Mouse (Mus musculus): Measurements from ENCODE around the gene Ndrg4. TPM values are rescaled to one million over a fixed set of nuclear protein-coding genes. Genes with fewer than 3 reads are reported as not detected.

Gene Ndrg4
- 1,000 to 10,000 TPM; 1,675 to 1,813 TPM for total RNA-seq (2021)
- long read RNA-seq, experiment 1, transcript Ndrg4-202 (15 exons, 2,966 nt): major isoform, 1,623 of 3,015 reads
- long read RNA-seq, experiment 1, transcript Ndrg4-208 (2 exons, 505 nt): minor isoform, 98 of 3,015 reads
- long read RNA-seq, experiment 1, transcript Ndrg4-201 (17 exons, 3,101 nt): minor isoform, 246 of 3,015 reads
- long read RNA-seq, experiment 1, transcript Ndrg4-203 (14 exons, 2,738 nt): minor isoform, 407 of 3,015 reads
- long read RNA-seq, experiment 1, partial matches to known transcripts: 183 of 3,015 reads
- long read RNA-seq, experiment 1, other reads (novel, unspliced or antisense): 456 of 3,015 reads
- long read RNA-seq, experiment 2, transcript Ndrg4-203 (14 exons, 2,738 nt): minor isoform, 251 of 2,303 reads
- long read RNA-seq, experiment 2, transcript Ndrg4-202 (15 exons, 2,966 nt): major isoform, 1,160 of 2,303 reads
- long read RNA-seq, experiment 2, transcript Ndrg4-208 (2 exons, 505 nt): minor isoform, 85 of 2,303 reads
- long read RNA-seq, experiment 2, transcript Ndrg4-201 (17 exons, 3,101 nt): minor isoform, 227 of 2,303 reads
- long read RNA-seq, experiment 2, partial matches to known transcripts: 200 of 2,303 reads
- long read RNA-seq, experiment 2, other reads (novel, unspliced or antisense): 376 of 2,303 reads

- Histone ChIP-seq H3K4me3 (peak within 1 kb of the TSS; percentile 62), H3K27ac (peak within 1 kb of the TSS; percentile 92)
- intact Hi-C loops (cut with DNase I): loop anchor here (5.0 kb wide), 1 partner anchor 69 kb away; no protein-coding TSS in a partner anchor
These were observed at the start of gene Ndrg4 for GRCm38 (mm10) chr8:95676631-95677030. Gene Ndrg4, plus strand, starts transcription at chr8:95676980.

GRCm38 (mm10) chr8:95632840-95633239 lies 43.9 kb upstream of the Ndrg4 start:
- intact Hi-C loops (cut with DNase I): no loop called here
- no peak for DNase-seq (ENCODE audit: extremely low spot score in 1 of 2, low spot score in 2 of 2)
- Histone ChIP-seq H3K4me3 (peak overlapping the region; percentile 82), H3K27ac (no peak overlapping the region)
- no peak for TF ChIP-seq CTCF (IDR thresholded peaks at IDR 0.05)

More at GRCm38 (mm10) chr8:95676631-95677030, at the start of gene Ndrg4:
- DNase-seq (ENCODE audit: extremely low spot score in 1 of 2, low spot score in 2 of 2): no peak
- no peak for TF ChIP-seq CTCF (IDR thresholded peaks at IDR 0.05)

- DNase-seq (ENCODE audit: extremely low spot score in 1 of 2, low spot score in 2 of 2): peak; percentile 88 to 91
- intact Hi-C loops (cut with DNase I): no loop called here
- no peak within 1 kb of the TSS for H3K27ac ChIP-seq
- peak within 1 kb of the TSS; percentile 82 for H3K4me3 ChIP-seq
- TF ChIP-seq CTCF (IDR thresholded peaks at IDR 0.05): no peak; the same call in 1 of the 2 replicates
These were observed 43.3 kb upstream of the Ndrg4 start, which contains the start of gene Gins3 for GRCm38 (mm10) chr8:95633262-95634062. Gene Gins3, plus strand, starts transcription at chr8:95633453.

GRCm38 (mm10) chr8:95634063-95634340 lies 42.8 kb upstream of the Ndrg4 start:
- no peak for TF ChIP-seq CTCF (IDR thresholded peaks at IDR 0.05)
- no peak for DNase-seq (ENCODE audit: extremely low spot score in 1 of 2, low spot score in 2 of 2)
- intact Hi-C loops (cut with DNase I): no loop called here
- Histone ChIP-seq H3K4me3 (peak overlapping the region; percentile 82), H3K27ac (no peak overlapping the region)

- TF ChIP-seq CTCF (IDR thresholded peaks at IDR 0.05): no peak
- DNase-seq (ENCODE audit: extremely low spot score in 1 of 2, low spot score in 2 of 2): no peak
- Histone ChIP-seq H3K4me3 (no peak overlapping the region), H3K27ac (no peak overlapping the region)
- intact Hi-C loops (cut with DNase I): no loop called here
These were observed 31.8 kb upstream of the Ndrg4 start for GRCm38 (mm10) chr8:95644942-95645341.

- intact Hi-C loops (cut with DNase I): no loop called here
- no peak overlapping the region for H3K27ac ChIP-seq
- no peak for DNase-seq (ENCODE audit: extremely low spot score in 1 of 2, low spot score in 2 of 2)
- no peak overlapping the region for H3K4me3 ChIP-seq
- TF ChIP-seq CTCF (IDR thresholded peaks at IDR 0.05): no peak
These were observed 28.5 kb upstream of the Ndrg4 start for GRCm38 (mm10) chr8:95648251-95648650.

GRCm38 (mm10) chr8:95653351-95653750 lies 23.4 kb upstream of the Ndrg4 start:
- no peak for DNase-seq (ENCODE audit: extremely low spot score in 1 of 2, low spot score in 2 of 2)
- no peak for TF ChIP-seq CTCF (IDR thresholded peaks at IDR 0.05)
- intact Hi-C loops (cut with DNase I): no loop called here
- H3K27ac ChIP-seq: no peak overlapping the region
- H3K4me3 ChIP-seq: no peak overlapping the region

GRCm38 (mm10) chr8:95655831-95656230 lies 20.9 kb upstream of the Ndrg4 start:
- no peak for TF ChIP-seq CTCF (IDR thresholded peaks at IDR 0.05)
- Histone ChIP-seq H3K4me3 (no peak overlapping the region), H3K27ac (no peak overlapping the region)
- intact Hi-C loops (cut with DNase I): no loop called here
- no peak for DNase-seq (ENCODE audit: extremely low spot score in 1 of 2, low spot score in 2 of 2)

- H3K4me3 ChIP-seq: no peak overlapping the region
- intact Hi-C loops (cut with DNase I): no loop called here
- DNase-seq (ENCODE audit: extremely low spot score in 1 of 2, low spot score in 2 of 2): no peak
- no peak overlapping the region for H3K27ac ChIP-seq
- TF ChIP-seq CTCF (IDR thresholded peaks at IDR 0.05): no peak
These were observed 20.3 kb upstream of the Ndrg4 start for GRCm38 (mm10) chr8:95656316-95657002.

- intact Hi-C loops (cut with DNase I): no loop called here
- no peak overlapping the region for H3K4me3 ChIP-seq
- DNase-seq (ENCODE audit: extremely low spot score in 1 of 2, low spot score in 2 of 2): no peak
- H3K27ac ChIP-seq: no peak overlapping the region
- TF ChIP-seq CTCF (IDR thresholded peaks at IDR 0.05): no peak
These were observed 19.3 kb upstream of the Ndrg4 start for GRCm38 (mm10) chr8:95657523-95657922.

GRCm38 (mm10) chr8:95660334-95660882 lies 16.4 kb upstream of the Ndrg4 start:
- H3K4me3 ChIP-seq: no peak overlapping the region
- DNase-seq (ENCODE audit: extremely low spot score in 1 of 2, low spot score in 2 of 2): no peak
- intact Hi-C loops (cut with DNase I): no loop called here

More at GRCm38 (mm10) chr8:95660334-95660882, 16.4 kb upstream of the Ndrg4 start:
- no peak for TF ChIP-seq CTCF (IDR thresholded peaks at IDR 0.05)
- no peak overlapping the region for H3K27ac ChIP-seq
